Mouse (Mus musculus) lung, embryonic 15.5 days (tissue): ENCODE measurements at regions not wholly inside any gene's neighbourhood (a gene's known extent, or its start where the extent isn't known, plus 50 kb on each side); places are given as distances from the start of the nearest gene placed in this dataset.

Experiments used
- ATAC-seq: fragments of 200-750 bp; cut with Nextera tagmentation; 2 replicates; pipeline ENCODE4 v1.8.0; 2017; ENCODE audit warnings: moderate number of reproducible peaks, borderline replicate concordance; ENCODE audit not compliant: low FRiP score, low TSS enrichment; ENCODE audit errors: extremely low read depth
- H3K27ac ChIP-seq: fragments of 300-500 bp; sonication (generic); 2 replicates; pipeline ENCODE4 v1.5.1; 2015; ENCODE audit warnings: moderate library complexity, mild to moderate bottlenecking, inconsistent platforms
- H3K27me3 ChIP-seq: fragments of 300-500 bp; sonication (generic); 2 replicates; pipeline ENCODE4 v1.6.1; 2015; ENCODE audit warnings: inconsistent platforms
- H3K36me3 ChIP-seq: fragments of 300-500 bp; sonication (generic); 2 replicates; pipeline ENCODE4 v1.6.1; 2015; ENCODE audit warnings: inconsistent platforms
- H3K4me1 ChIP-seq: fragments of 300-500 bp; sonication (generic); 2 replicates; pipeline ENCODE4 v1.6.1; 2015; ENCODE audit warnings: inconsistent platforms
- H3K4me2 ChIP-seq: fragments of 300-500 bp; sonication (generic); 2 replicates; pipeline ENCODE4 v1.6.1; 2015; ENCODE audit warnings: inconsistent platforms, mild to moderate bottlenecking, moderate library complexity
- H3K4me3 ChIP-seq: fragments of 300-500 bp; sonication (generic); 2 replicates; pipeline ENCODE4 v1.5.1; 2015; ENCODE audit warnings: mild to moderate bottlenecking, inconsistent platforms
- H3K9ac ChIP-seq: fragments of 300-500 bp; sonication (generic); 2 replicates; pipeline ENCODE4 v1.6.1; 2015; ENCODE audit warnings: inconsistent platforms
- H3K9me3 ChIP-seq: fragments of 300-500 bp; sonication (generic); 2 replicates; pipeline ENCODE4 v1.6.1; 2016; ENCODE audit warnings: inconsistent platforms
- WGBS: fragments of 180-500 bp; shearing (Covaris S2); methylation state at CpG from one replicate; pipeline ENCODE4 v1.1.7; 2015; 5-methylcytosine and 5-hydroxymethylcytosine counted together

GRCm38 (mm10) chr1:89394471-89394870 is 60.1 kb upstream of the Agap1 start:
- H3K36me3 ChIP-seq: no peaks in the 10 kb centered on the region
- H3K9ac ChIP-seq: no peak overlapping the region
- WGBS: 45% methylated on average over 7 of the region's 7 CpGs
- no peaks in the 10 kb centered on the region for H3K9me3 ChIP-seq
- H3K27me3 ChIP-seq: no peaks in the 10 kb centered on the region; the same call in 1 of the 2 replicates
- no peak overlapping the region for H3K4me3 ChIP-seq
- H3K27ac ChIP-seq: no peak overlapping the region
- no peak overlapping the region for H3K4me2 ChIP-seq
- ATAC-seq: no peak
- 0 out of 2 replicates have a peak, but pooled peaks cover 4% of the 10 kb centered on the region for H3K4me1 ChIP-seq

GRCm38 (mm10) chr1:89400734-89401202 is 53.8 kb upstream of the Agap1 start:
- Histone ChIP-seq H3K4me3 (no peak overlapping the region), H3K9me3 (no peaks in the 10 kb centered on the region), H3K4me2 (no peak overlapping the region), H3K36me3 (no peaks in the 10 kb centered on the region), H3K4me1 (no peaks in the 10 kb centered on the region; the same call in 1 of the 2 replicates), H3K27ac (no peak overlapping the region), H3K9ac (no peak overlapping the region), H3K27me3 (no peaks in the 10 kb centered on the region)
- WGBS: 59% methylated on average over 10 of the region's 10 CpGs
- ATAC-seq: peak; percentile 71

DNA sequence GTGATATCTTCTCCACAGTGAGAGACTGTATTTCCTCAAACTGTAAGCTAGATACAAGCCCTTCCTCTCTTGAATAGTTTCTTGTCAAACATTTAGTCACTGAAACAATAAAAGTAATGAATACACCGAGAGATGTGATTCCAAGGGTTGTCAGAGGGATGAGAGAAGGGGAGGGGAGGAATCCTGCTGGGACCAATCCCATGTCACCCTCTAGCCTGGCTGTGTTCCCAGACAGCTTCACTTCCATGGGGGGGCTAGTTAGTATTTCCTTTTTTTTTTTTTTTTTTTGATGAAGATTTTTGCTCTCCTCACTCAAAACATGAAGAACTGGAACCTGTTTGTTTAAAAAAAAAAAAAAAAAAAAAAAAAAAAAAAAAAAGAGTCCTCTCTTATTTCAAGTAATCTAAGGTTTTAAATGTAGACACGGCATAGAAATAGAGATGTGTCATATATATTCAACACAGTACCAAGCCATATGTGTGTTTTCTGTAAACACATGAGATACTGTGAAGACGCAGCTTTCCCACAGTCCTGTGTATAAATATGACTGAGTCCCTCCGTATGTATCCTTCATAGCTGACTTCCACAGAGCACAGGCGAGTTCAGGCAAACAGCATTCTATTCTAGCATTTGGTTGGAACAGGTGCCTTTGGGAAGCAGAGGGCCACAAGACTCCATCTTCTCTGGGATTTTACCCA is 51.9 kb upstream of the Agap1 start:
- H3K4me1 ChIP-seq: no peaks in the 10 kb centered on the region; the same call in 1 of the 2 replicates
- H3K4me3 ChIP-seq: no peak overlapping the region
- no peaks in the 10 kb centered on the region for H3K9me3 ChIP-seq
- H3K27me3 ChIP-seq: no peaks in the 10 kb centered on the region
- H3K36me3 ChIP-seq: no peaks in the 10 kb centered on the region
- H3K27ac ChIP-seq: no peak overlapping the region
- H3K9ac ChIP-seq: no peak overlapping the region
- H3K4me2 ChIP-seq: no peak overlapping the region
- WGBS: 44% methylated on average over 5 of the region's 5 CpGs
- no peak; the same call in 1 of the 2 replicates for ATAC-seq

GRCm38 (mm10) chr1:89403551-89404050 is 51.0 kb upstream of the Agap1 start:
- Histone ChIP-seq H3K27me3 (no peaks in the 10 kb centered on the region), H3K4me2 (no peak overlapping the region), H3K36me3 (no peaks in the 10 kb centered on the region), H3K9ac (no peak overlapping the region), H3K27ac (no peak overlapping the region), H3K4me1 (no peaks in the 10 kb centered on the region; the same call in 1 of the 2 replicates), H3K9me3 (no peaks in the 10 kb centered on the region), H3K4me3 (no peak overlapping the region)
- ATAC-seq: no peak
- 50% methylated on average over 7 of the region's 7 CpGs for WGBS
